Mouse (Mus musculus) kidney, embryonic 14.5 days (tissue): ENCODE data around the gene Rpgrip1l. TPM values are rescaled to one million over a fixed set of nuclear protein-coding genes. Genes with fewer than 3 reads are reported as not detected.

Experiments used
- ATAC-seq: fragments of 200-750 bp; cut with Nextera tagmentation; 2 replicates; pipeline ENCODE4 v1.8.0; 2017; ENCODE audit warnings: moderate number of reproducible peaks, mild to moderate bottlenecking, moderate TSS enrichment, moderate library complexity; ENCODE audit not compliant: low FRiP score, low TSS enrichment
- H3K27ac ChIP-seq: fragments of 300-500 bp; sonication (generic); 2 replicates; pipeline ENCODE4 v1.5.1; 2014; ENCODE audit warnings: low read depth, mild to moderate bottlenecking, low read length, moderate library complexity, mixed read lengths
- H3K27me3 ChIP-seq: fragments of 300-500 bp; sonication (generic); 2 replicates; pipeline ENCODE4 v1.6.1; 2014; ENCODE audit warnings: mild to moderate bottlenecking, low read length; ENCODE audit not compliant: control insufficient read depth, insufficient read depth
- H3K36me3 ChIP-seq: fragments of 300-500 bp; sonication (generic); 2 replicates; pipeline ENCODE4 v1.6.1; 2014; ENCODE audit warnings: low read length, mixed read lengths; ENCODE audit not compliant: control insufficient read depth, insufficient read depth
- H3K4me1 ChIP-seq: fragments of 300-500 bp; sonication (generic); 2 replicates; pipeline ENCODE4 v1.6.1; 2014; ENCODE audit warnings: low read length, mixed read lengths; ENCODE audit not compliant: control insufficient read depth, insufficient read depth
- H3K4me2 ChIP-seq: fragments of 300-500 bp; sonication (generic); replicated peaks from 2 replicates; pipeline ENCODE4 v1.6.1; 2014; ENCODE audit warnings: low read depth, mild to moderate bottlenecking, low read length
- H3K4me3 ChIP-seq: fragments of 300-500 bp; sonication (generic); 2 replicates; pipeline ENCODE4 v1.5.1; 2014; ENCODE audit warnings: mild to moderate bottlenecking, low read length
- H3K9ac ChIP-seq: fragments of 300-500 bp; sonication (generic); 2 replicates; pipeline ENCODE4 v1.6.1; 2014; ENCODE audit warnings: low read depth, mild to moderate bottlenecking, low read length, moderate library complexity
- H3K9me3 ChIP-seq: fragments of 300-500 bp; sonication (generic); 2 replicates; pipeline ENCODE4 v1.6.1; 2016; ENCODE audit warnings: low read length; ENCODE audit not compliant: control insufficient read depth
- WGBS: fragments of 180-500 bp; shearing (Covaris S2); extraction: QIAGEN DNeasy Blood & Tissue Kit; methylation state at CpG from one replicate; pipeline ENCODE4 v1.1.7; 2014; 5-methylcytosine and 5-hydroxymethylcytosine counted together
- polyA plus RNA-seq: library from polyadenylated mRNA; unstranded; fragments of >200 nt; fragmentation: Nextera tagmentation; extraction: Ambion mirVana; gene quantifications from 2 replicates; pipeline ENCODE4 v1.2.1, GENCODE M21; 2014

The Rpgrip1l gene
- polyA plus RNA-seq, 1 experiment from 2014 or later: 14.3 TPM

GRCm38 (mm10) chr8:91324271-91324670 lies 11.2 kb upstream of the Rpgrip1l start:
- WGBS: 70% methylated on average over 9 of the region's 9 CpGs

GRCm38 (mm10) chr8:91323511-91323910 lies 10.4 kb upstream of the Rpgrip1l start:
- H3K9ac ChIP-seq: no peak overlapping the region
- no peaks in the 10 kb centered on the region for H3K27me3 ChIP-seq
- H3K27ac ChIP-seq: no peak overlapping the region
- H3K4me1 ChIP-seq: no peaks in the 10 kb centered on the region
- no peaks in the 10 kb centered on the region for H3K9me3 ChIP-seq
- 86% methylated on average over 7 of the region's 7 CpGs for WGBS
- no peak overlapping the region for H3K4me2 ChIP-seq
- H3K36me3 ChIP-seq: no peaks in the 10 kb centered on the region
- no peak overlapping the region for H3K4me3 ChIP-seq
- no peak for ATAC-seq

More at GRCm38 (mm10) chr8:91324271-91324670, 11.2 kb upstream of the Rpgrip1l start:
- H3K27me3 ChIP-seq: no peaks in the 10 kb centered on the region
- no peak overlapping the region for H3K4me2 ChIP-seq
- H3K27ac ChIP-seq: no peak overlapping the region
- ATAC-seq: no peak
- no peaks in the 10 kb centered on the region for H3K36me3 ChIP-seq
- no peaks in the 10 kb centered on the region for H3K4me1 ChIP-seq
- H3K9ac ChIP-seq: no peak overlapping the region
- H3K4me3 ChIP-seq: no peak overlapping the region
- no peaks in the 10 kb centered on the region for H3K9me3 ChIP-seq

- Histone ChIP-seq H3K27me3 (no peaks in the 10 kb centered on the region), H3K36me3 (no peaks in the 10 kb centered on the region), H3K4me1 (peaks cover 4% of the 10 kb centered on the region; the same call in 1 of the 2 replicates), H3K27ac (no peak overlapping the region), H3K9me3 (no peaks in the 10 kb centered on the region), H3K4me2 (no peak overlapping the region), H3K4me3 (no peak overlapping the region), H3K9ac (no peak overlapping the region)
- no peak for ATAC-seq
- 80% methylated on average over 7 of the region's 7 CpGs for WGBS
These were observed 6.1 kb upstream of the Rpgrip1l start for GRCm38 (mm10) chr8:91318938-91319729.

- WGBS: 89% methylated on average over 5 of the region's 5 CpGs
- no peak overlapping the region for H3K9ac ChIP-seq
- H3K4me3 ChIP-seq: no peak overlapping the region
- H3K27me3 ChIP-seq: no peaks in the 10 kb centered on the region
- H3K4me1 ChIP-seq: peaks cover 5% of the 10 kb centered on the region; the same call in 1 of the 2 replicates
- H3K27ac ChIP-seq: no peak overlapping the region
- H3K36me3 ChIP-seq: no peaks in the 10 kb centered on the region
- H3K9me3 ChIP-seq: no peaks in the 10 kb centered on the region
- H3K4me2 ChIP-seq: no peak overlapping the region
- no peak for ATAC-seq
These were observed 4.6 kb upstream of the Rpgrip1l start for GRCm38 (mm10) chr8:91317567-91318227.

GRCm38 (mm10) chr8:91312342-91312741 lies 720 bp downstream of the Rpgrip1l start:
- H3K4me3 ChIP-seq: peak overlapping the region; percentile 66
- H3K36me3 ChIP-seq: no peaks in the 10 kb centered on the region
- no peaks in the 10 kb centered on the region for H3K27me3 ChIP-seq
- H3K27ac ChIP-seq: no peak overlapping the region
- peak overlapping the region; percentile 71 for H3K4me2 ChIP-seq
- H3K9ac ChIP-seq: peak overlapping the region; percentile 67; the same call in 1 of the 2 replicates
- no peaks in the 10 kb centered on the region for H3K9me3 ChIP-seq
- 69% methylated on average over 2 of the region's 2 CpGs for WGBS
- peaks cover 11% of the 10 kb centered on the region; the same call in 1 of the 2 replicates for H3K4me1 ChIP-seq
- no peak for ATAC-seq

- peaks cover 11% of the 10 kb centered on the region; the same call in 1 of the 2 replicates for H3K36me3 ChIP-seq
- no peaks in the 10 kb centered on the region for H3K9me3 ChIP-seq
- H3K27me3 ChIP-seq: no peaks in the 10 kb centered on the region
- H3K4me3 ChIP-seq: no peak overlapping the region
- WGBS: 75% methylated on average over 17 of the region's 17 CpGs
- H3K4me2 ChIP-seq: no peak overlapping the region
- no peak overlapping the region for H3K27ac ChIP-seq
- ATAC-seq: no peak
- no peak overlapping the region for H3K9ac ChIP-seq
- no peaks in the 10 kb centered on the region for H3K4me1 ChIP-seq
These were observed 8.3 kb downstream of the Rpgrip1l start for GRCm38 (mm10) chr8:91304481-91305386.

- H3K27ac ChIP-seq: no peak overlapping the region
- H3K27me3 ChIP-seq: no peaks in the 10 kb centered on the region
- H3K9me3 ChIP-seq: no peaks in the 10 kb centered on the region
- 93% methylated on average over 2 of the region's 2 CpGs for WGBS
- H3K4me2 ChIP-seq: no peak overlapping the region
- peaks cover 4% of the 10 kb centered on the region; the same call in 1 of the 2 replicates for H3K36me3 ChIP-seq
- no peak overlapping the region for H3K4me3 ChIP-seq
- ATAC-seq: no peak
- H3K4me1 ChIP-seq: no peaks in the 10 kb centered on the region
- H3K9ac ChIP-seq: no peak overlapping the region
These were observed 14.4 kb downstream of the Rpgrip1l start for GRCm38 (mm10) chr8:91298672-91299071.

- ATAC-seq: no peak
- H3K4me2 ChIP-seq: no peak overlapping the region
- WGBS: 92% methylated on average over 5 of the region's 5 CpGs
- H3K36me3 ChIP-seq: peaks cover 4% of the 10 kb centered on the region; the same call in 1 of the 2 replicates
- H3K9me3 ChIP-seq: no peaks in the 10 kb centered on the region
- no peaks in the 10 kb centered on the region for H3K27me3 ChIP-seq
- no peak overlapping the region for H3K9ac ChIP-seq
- no peak overlapping the region for H3K4me3 ChIP-seq
- no peaks in the 10 kb centered on the region for H3K4me1 ChIP-seq
- H3K27ac ChIP-seq: no peak overlapping the region
These were observed 17.3 kb downstream of the Rpgrip1l start for GRCm38 (mm10) chr8:91295786-91296185.
